Mouse (Mus musculus) spleen, adult 2 months (tissue): ENCODE measurements around the gene Cryba4. TPM values are rescaled to one million over a fixed set of nuclear protein-coding genes. Genes with fewer than 3 reads are reported as not detected.

ENCODE experiments used
- DNase-seq, 2 experiments: peaks; one replicate each; pipeline versions ENCODE4 v3.0.0 to v3.0.0-alpha.2; 2012 to 2021; ENCODE audit warnings: low spot score in 2 of 2, low read depth in 1 of 2
- H3K27ac ChIP-seq: fragments of 200-500 bp; 2 replicates; pipeline ENCODE4 v1.5.1; 2012; ENCODE audit warnings: low read length, inconsistent platforms; ENCODE audit not compliant: insufficient read depth
- H3K27me3 ChIP-seq: fragments of 200-500 bp; 2 replicates; pipeline ENCODE4 v1.6.1; 2012; ENCODE audit warnings: mild to moderate bottlenecking, moderate library complexity, low read length, inconsistent platforms; ENCODE audit not compliant: control insufficient read depth, insufficient read depth
- H3K36me3 ChIP-seq: fragments of 200-500 bp; 2 replicates; pipeline ENCODE4 v1.6.1; 2012; ENCODE audit warnings: mild to moderate bottlenecking, low read length, inconsistent platforms; ENCODE audit not compliant: control insufficient read depth, insufficient read depth
- H3K4me1 ChIP-seq: fragments of 200-500 bp; 2 replicates; pipeline ENCODE4 v1.6.1; 2011; ENCODE audit warnings: inconsistent platforms; ENCODE audit not compliant: control insufficient read depth, insufficient read depth, insufficient read length
- H3K4me3 ChIP-seq: fragments of 200-500 bp; 2 replicates; pipeline ENCODE4 v1.5.1; 2011; ENCODE audit warnings: mild to moderate bottlenecking, inconsistent platforms; ENCODE audit not compliant: insufficient read depth, insufficient read length; ENCODE audit errors: extremely low read depth
- CTCF ChIP-seq: fragments of 200-500 bp; IDR thresholded peaks from 2 replicates; pipeline ENCODE4 v1.5.1; 2011; ENCODE audit warnings: mild to moderate bottlenecking, inconsistent platforms; ENCODE audit not compliant: insufficient read depth, insufficient read length, insufficient replicate concordance; ENCODE audit errors: extremely low read depth
- POLR2A ChIP-seq: fragments of 200-500 bp; IDR thresholded peaks from 2 replicates; pipeline ENCODE4 v1.6.1; 2011; ENCODE audit warnings: low read depth, low read length, inconsistent platforms
- WGBS: fragments of 180-500 bp; shearing (Covaris S2); methylation state at CpG from one replicate; pipeline ENCODE4 v1.1.7; 2018; 5-methylcytosine and 5-hydroxymethylcytosine counted together
- polyA plus RNA-seq: library from polyadenylated mRNA; depleted of rRNA; stranded (reverse); fragments of >200 nt; gene quantifications from 2 replicates; pipeline ENCODE4 v1.2.3, GENCODE M21; 2012

Gene Cryba4
- polyA plus RNA-seq, 1 experiment = 1.5 TPM

GRCm38 (mm10) chr5:112257896-112258295 lies 5.6 kb upstream of the Cryba4 start:
- TF ChIP-seq POLR2A (no peak), CTCF (no peak)
- peaks cover 30% of the 10 kb centered on the region; the same call in 1 of the 2 replicates for H3K4me1 ChIP-seq

GRCm38 (mm10) chr5:112256457-112256856 lies 4.1 kb upstream of the Cryba4 start:
- H3K36me3 ChIP-seq = no peaks in the 10 kb centered on the region
- no peaks in the 10 kb centered on the region; the same call in 1 of the 2 replicates for H3K27me3 ChIP-seq
- DNase-seq = no peak
- TF ChIP-seq CTCF = no peak
- no peak for TF ChIP-seq POLR2A
- no peak overlapping the region for H3K4me3 ChIP-seq
- no peak overlapping the region for H3K27ac ChIP-seq
- 68% methylated on average over 9 of the region's 9 CpGs for WGBS
- peaks cover 38% of the 10 kb centered on the region; the same call in 1 of the 2 replicates for H3K4me1 ChIP-seq

More at GRCm38 (mm10) chr5:112257896-112258295, 5.6 kb upstream of the Cryba4 start:
- Histone ChIP-seq H3K27ac (no peak overlapping the region), H3K36me3 (no peaks in the 10 kb centered on the region), H3K27me3 (no peaks in the 10 kb centered on the region; the same call in 1 of the 2 replicates), H3K4me3 (no peak overlapping the region)
- 91% methylated on average over 3 of the region's 3 CpGs for WGBS
- no peak for DNase-seq

GRCm38 (mm10) chr5:112255426-112255825 lies 3.1 kb upstream of the Cryba4 start, which contains the start of gene Crybb1:
Gene Crybb1 (plus strand): TSS chr5:112255815.
- Histone ChIP-seq H3K36me3 (no peaks in the 10 kb centered on the region), H3K27me3 (no peaks in the 10 kb centered on the region; the same call in 1 of the 2 replicates), H3K27ac (peak within 1 kb of the TSS; percentile 17; the same call in 1 of the 2 replicates), H3K4me1 (peaks cover 34% of the 10 kb centered on the region; the same call in 1 of the 2 replicates), H3K4me3 (no peak within 1 kb of the TSS)
- 78% methylated on average over 3 of the region's 3 CpGs for WGBS
- TF ChIP-seq POLR2A (no peak), CTCF (no peak)
- no peak for DNase-seq

GRCm38 (mm10) chr5:112254282-112254806 lies 2.0 kb upstream of the Cryba4 start:
- 15% methylated on average over 7 of the region's 7 CpGs for WGBS
- no peak for DNase-seq
- TF ChIP-seq CTCF (no peak), POLR2A (no peak)

GRCm38 (mm10) chr5:112253169-112253568 lies 851 bp upstream of the Cryba4 start:
- Histone ChIP-seq H3K27me3 (no peaks in the 10 kb centered on the region; the same call in 1 of the 2 replicates), H3K4me3 (no peak overlapping the region), H3K27ac (peak overlapping the region; percentile 47), H3K36me3 (no peaks in the 10 kb centered on the region), H3K4me1 (peaks cover 29% of the 10 kb centered on the region; the same call in 1 of the 2 replicates)
- 50% methylated on average over 8 of the region's 8 CpGs for WGBS
- TF ChIP-seq CTCF (no peak), POLR2A (no peak)
- no peak for DNase-seq

More at GRCm38 (mm10) chr5:112254282-112254806, 2.0 kb upstream of the Cryba4 start:
- Histone ChIP-seq H3K36me3 (no peaks in the 10 kb centered on the region), H3K27ac (0 out of 2 replicates have a peak overlapping the region, but pooled peaks have one; percentile 13), H3K4me3 (no peak overlapping the region), H3K4me1 (peaks cover 29% of the 10 kb centered on the region; the same call in 1 of the 2 replicates), H3K27me3 (no peaks in the 10 kb centered on the region; the same call in 1 of the 2 replicates)

- peaks cover 14% of the 10 kb centered on the region; the same call in 1 of the 2 replicates for H3K4me1 ChIP-seq
- no peak for TF ChIP-seq CTCF
- TF ChIP-seq POLR2A = no peak
- H3K36me3 ChIP-seq = no peaks in the 10 kb centered on the region
- no peak overlapping the region for H3K4me3 ChIP-seq
- 88% methylated on average over 11 of the region's 11 CpGs for WGBS
- no peaks in the 10 kb centered on the region for H3K27me3 ChIP-seq
- DNase-seq = no peak
- no peak overlapping the region for H3K27ac ChIP-seq
Measured at GRCm38 (mm10) chr5:112249106-112249505, 3.2 kb downstream of the Cryba4 start.

- Histone ChIP-seq H3K4me1 (peaks cover 8% of the 10 kb centered on the region; the same call in 1 of the 2 replicates), H3K4me3 (no peak overlapping the region), H3K27ac (no peak overlapping the region), H3K27me3 (no peaks in the 10 kb centered on the region), H3K36me3 (no peaks in the 10 kb centered on the region)
- DNase-seq = no peak
- 84% methylated on average over 8 of the region's 8 CpGs for WGBS
- TF ChIP-seq CTCF (no peak), POLR2A (no peak)
Measured at GRCm38 (mm10) chr5:112247399-112247798, 4.9 kb downstream of the Cryba4 start.
